Mouse (Mus musculus) CH12.LX (cell line): Measurements from ENCODE around the gene Apol9a. TPM values are rescaled to one million over a fixed set of nuclear protein-coding genes. Genes with fewer than 3 reads are reported as not detected.
"Not testable (repeated sequence)": the region's sequence is repeated elsewhere in the genome, so short reads cannot be mapped to it uniquely, and the experiment has no call there.

ENCODE experiments used
- DNase-seq: peaks from one replicate; pipeline ENCODE4 v3.0.0-alpha.2; 2013; ENCODE audit errors: extremely low read depth
- H3K27ac ChIP-seq: 2 replicates; pipeline ENCODE4 v1.5.1; 2012; ENCODE audit warnings: low read depth, mild to moderate bottlenecking, control low read depth, moderate library complexity; ENCODE audit not compliant: insufficient read depth
- H3K27me3 ChIP-seq: replicated peaks from 2 replicates; pipeline ENCODE3; 2012; ENCODE audit warnings: inconsistent platforms
- H3K36me3 ChIP-seq, 2 experiments: replicated peaks in 1 of 2; 2 replicates each; pipeline versions ENCODE3 to v1.6.1; 2012; ENCODE audit warnings: inconsistent platforms in 1 of 2, low read length in 1 of 2, mild to moderate bottlenecking in 1 of 2, mixed read lengths in 1 of 2, moderate library complexity in 1 of 2; ENCODE audit not compliant: control insufficient read depth in 1 of 2, insufficient read depth in 1 of 2
- H3K4me1 ChIP-seq, 2 experiments: 2 replicates each; pipeline ENCODE4 v1.6.1; 2012; ENCODE audit warnings: inconsistent platforms in 1 of 2, moderate library complexity in 1 of 2; ENCODE audit not compliant: insufficient read depth in 2 of 2, control insufficient read depth in 1 of 2
- H3K4me2 ChIP-seq: 2 replicates; pipeline ENCODE4 v1.6.1; 2012; ENCODE audit warnings: low read depth, mild to moderate bottlenecking, control low read depth; ENCODE audit not compliant: poor library complexity, insufficient read depth, severe bottlenecking
- H3K4me3 ChIP-seq, 3 experiments: fragments of 150-350 bp in 1 of 3; sonication (generic) in 1 of 3; replicated peaks in 1 of 3; 2 replicates each; pipeline versions ENCODE3 to v1.5.1; 2011 to 2012; ENCODE audit warnings: low read depth in 2 of 3, low read length in 2 of 3, mild to moderate bottlenecking in 2 of 3, moderate library complexity in 2 of 3, control low read depth in 1 of 3, improper control_type of control experiment in 1 of 3, inconsistent platforms in 1 of 3, mixed read lengths in 1 of 3; ENCODE audit not compliant: poor library complexity in 1 of 3
- H3K79me2 ChIP-seq: replicated peaks from 2 replicates; pipeline ENCODE4 v1.6.1; 2012; ENCODE audit warnings: mild to moderate bottlenecking, moderate library complexity; ENCODE audit not compliant: control insufficient read depth, poor library complexity, insufficient read depth, severe bottlenecking; ENCODE audit errors: extremely low read depth
- H3K9ac ChIP-seq: 2 replicates; pipeline ENCODE4 v1.6.1; 2012; ENCODE audit warnings: low read depth, mild to moderate bottlenecking, control low read depth, moderate library complexity; ENCODE audit not compliant: insufficient read depth
- H3K9me3 ChIP-seq: replicated peaks from 2 replicates; pipeline ENCODE3; 2012; ENCODE audit warnings: low read length, inconsistent platforms, mixed read lengths
- dilution Hi-C: fragments of 300-500 bp; cut with MboI; formaldehyde crosslinking; loops from 2 replicates; pipeline ENCODE4 v1.14.3; 2020; ENCODE audit warnings: low sequenced_read_pairs; ENCODE audit not compliant: extremely low pct_unique_long_range_greater_than_20kb, extremely low pct_ligation_motif_present
- in situ Hi-C: fragments of 300-500 bp; cut with MboI; formaldehyde crosslinking; loops from 3 replicates; pipeline ENCODE4 v1.14.3; 2019; ENCODE audit warnings: low sequenced_read_pairs, low pct_ligation_motif_present, low pct_unique_long_range_greater_than_20kb, mixed read lengths
- polyA plus RNA-seq: library from polyadenylated mRNA; unstranded; fragments of >175 nt; gene quantifications from 2 replicates; pipeline ENCODE4 v1.2.1, GENCODE M21; 2012; ENCODE audit warnings: low read depth; ENCODE audit not compliant: insufficient read length
- total RNA-seq, 2 experiments: library from RNA; depleted of rRNA; stranded (reverse); fragments of 300-350 nt in 1 of 2; fragments of >200 nt in 1 of 2; gene quantifications; 2 replicates each; pipeline ENCODE4 v1.2.3; 2012 to 2014

Gene Apol9a
- total and polyA plus RNA-seq, 3 experiments = not detected

- in situ Hi-C loops, H3K79me2 ChIP-seq, DNase-seq, dilution Hi-C loops, H3K4me1 ChIP-seq, H3K36me3 ChIP-seq, H3K9ac ChIP-seq, H3K27ac ChIP-seq, H3K9me3 ChIP-seq, H3K27me3 ChIP-seq, H3K4me2 ChIP-seq, H3K4me3 ChIP-seq: not testable (repeated sequence)
Measured at GRCm38 (mm10) chr15:77422925-77423324, 12.0 kb upstream of the Apol9a start.

DNA sequence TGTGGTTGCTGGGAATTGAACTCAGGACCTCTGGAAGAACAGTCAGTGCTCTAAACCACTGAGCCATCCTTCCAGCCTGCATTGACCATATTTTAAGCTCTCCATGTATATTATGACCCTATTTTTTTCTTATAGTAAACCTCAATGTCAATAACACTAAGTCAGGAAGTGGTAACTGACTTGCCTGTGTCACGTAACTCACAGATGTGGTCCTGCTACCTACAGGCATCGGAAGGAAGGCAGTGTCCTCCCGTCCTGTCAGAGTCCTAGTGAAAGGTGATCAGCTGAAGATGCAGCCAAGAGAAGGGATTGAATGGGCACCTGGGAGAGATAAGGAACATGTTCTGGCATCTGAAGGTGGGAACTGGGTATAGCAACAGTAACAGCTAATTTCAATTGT, 8.7 kb upstream of the Apol9a start:
- dilution Hi-C loops, H3K27ac ChIP-seq, H3K27me3 ChIP-seq, H3K79me2 ChIP-seq, H3K4me3 ChIP-seq, DNase-seq, H3K9me3 ChIP-seq, H3K4me1 ChIP-seq, H3K4me2 ChIP-seq, H3K9ac ChIP-seq, in situ Hi-C loops, H3K36me3 ChIP-seq: not testable (repeated sequence)

GRCm38 (mm10) chr15:77416655-77417333, 5.9 kb upstream of the Apol9a start:
- H3K4me3 ChIP-seq, in situ Hi-C loops, dilution Hi-C loops: not testable (repeated sequence)

GRCm38 (mm10) chr15:77415653-77416052, 4.7 kb upstream of the Apol9a start:
- DNase-seq, dilution Hi-C loops, in situ Hi-C loops, H3K27ac ChIP-seq, H3K4me1 ChIP-seq, H3K9ac ChIP-seq, H3K9me3 ChIP-seq, H3K4me3 ChIP-seq, H3K79me2 ChIP-seq, H3K27me3 ChIP-seq, H3K36me3 ChIP-seq, H3K4me2 ChIP-seq: not testable (repeated sequence)

More at GRCm38 (mm10) chr15:77416655-77417333, 5.9 kb upstream of the Apol9a start:
- H3K9me3 ChIP-seq, H3K36me3 ChIP-seq, H3K27me3 ChIP-seq, DNase-seq, H3K4me2 ChIP-seq, H3K79me2 ChIP-seq, H3K4me1 ChIP-seq, H3K27ac ChIP-seq, H3K9ac ChIP-seq: not testable (repeated sequence)
